Mouse (Mus musculus): ENCODE measurements around the gene Vmn1r35.
"Not testable (repeated sequence)": the region's sequence is repeated elsewhere in the genome, so short reads cannot be mapped to it uniquely, and the experiment has no call there.

DNA sequence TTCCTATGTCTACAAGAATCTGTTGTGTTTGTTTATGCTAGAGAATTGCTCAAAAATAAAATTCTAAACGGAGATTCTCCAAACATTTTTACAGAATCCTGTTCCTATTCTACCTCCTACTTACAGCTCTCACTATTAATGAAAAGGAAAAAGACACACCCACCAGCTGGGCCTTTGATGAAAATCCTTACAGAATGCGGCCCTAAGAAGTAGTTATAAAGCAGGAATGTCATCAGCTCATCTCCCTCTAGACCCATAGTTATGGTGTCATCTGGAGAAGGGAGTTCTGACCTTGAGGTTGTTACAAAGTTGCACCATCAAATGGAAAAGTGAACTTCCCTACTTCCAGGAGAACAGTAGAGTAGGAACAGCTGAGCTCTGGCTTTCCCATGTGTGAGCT lies 33.4 kb upstream of the Vmn1r35 start, which contains the start of gene Vmn1r36:
- TF ChIP-seq GATA1, TAL1 (IDR thresholded peaks at IDR 0.05; ENCODE audit: low read length): not testable (repeated sequence)

Measured in erythroblast, embryonic 14.5 days (primary cell).